In the genomic region with DNA sequence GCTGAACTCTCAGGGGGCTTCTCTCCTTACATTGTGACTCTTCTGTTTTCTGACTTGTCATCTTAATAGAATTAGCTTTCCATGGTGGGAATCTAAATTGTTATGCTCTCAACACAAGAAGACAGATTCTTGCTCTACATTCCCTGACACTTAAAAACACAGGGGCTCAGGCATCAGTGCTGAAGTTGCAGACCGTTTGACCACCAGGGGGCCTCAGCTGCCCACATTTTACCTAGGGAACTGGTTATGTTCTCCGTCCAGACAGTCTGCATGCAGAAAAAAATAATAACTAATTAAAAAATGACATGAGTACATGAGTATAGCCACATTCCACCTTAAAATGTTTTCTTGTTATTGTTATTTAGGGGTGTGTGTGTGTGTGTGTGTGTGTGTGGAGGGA, we compare ENCODE assay signal across 9 mouse cellular contexts. TPM values are rescaled to one million over a fixed set of nuclear protein-coding genes. Genes with fewer than 3 reads are reported as not detected.
DNase-seq lines count a peak whose midpoint lies in the region; ATAC-seq and TF ChIP-seq lines count a peak whose summit lies in the region.
"Had no signal": no experiment of that assay in that cellular context is flagged by ENCODE, and none has a peak within 500 bp of the region (broad histone marks: within the 10 kb centered on the region; RNA-seq: fewer than 3 reads in every experiment).

No protein-coding gene starts in this region.

- no peak overlapping the region for H3K9ac ChIP-seq in forebrain, embryonic 11.5 days (ENCODE audit: low read length)
- no peak overlapping the region for H3K9ac ChIP-seq in forebrain, embryonic 13.5 days

- no peak for ATAC-seq in forebrain, embryonic 11.5 days (replicated peaks; ENCODE audit: low FRiP score)
- ATAC-seq in forebrain, embryonic 13.5 days: no peak
- ATAC-seq in megakaryocyte, adult 5-6 weeks (ENCODE audit: poor library complexity, severe bottlenecking): peak; percentile 62; the same call in 1 of the 2 replicates

- H3K36me3 ChIP-seq in forebrain, embryonic 11.5 days (ENCODE audit: control insufficient read depth, insufficient read depth, low read length): peaks cover 16% of the 10 kb centered on the region
- H3K36me3 ChIP-seq in forebrain, embryonic 13.5 days (ENCODE audit: poor library complexity, severe bottlenecking): peaks cover 86% of the 10 kb centered on the region

- no peak overlapping the region for H3K4me2 ChIP-seq in forebrain, embryonic 11.5 days (ENCODE audit: low read depth, low read length, severe bottlenecking)
- no peak overlapping the region for H3K4me2 ChIP-seq in forebrain, embryonic 13.5 days

- WGBS in forebrain, embryonic 11.5 days: 23% methylated on average over 2 of the region's 2 CpGs
- WGBS in forebrain, embryonic 13.5 days: 15% methylated on average over 2 of the region's 2 CpGs

- H3K4me3 ChIP-seq in forebrain, embryonic 11.5 days (ENCODE audit: low read depth, low read length): no peak overlapping the region
- no peak overlapping the region for H3K4me3 ChIP-seq in forebrain, embryonic 13.5 days
- no peak overlapping the region for H3K4me3 ChIP-seq in gastrocnemius, adult 2 months

- peak; percentile 86 for DNase-seq in forebrain, embryonic 11.5 days (ENCODE audit: low spot score)
- peak; percentile 56 for DNase-seq in ES-CJ7 (ENCODE audit: low read depth, low spot score)
- peak; percentile 35 for DNase-seq in cerebellum, adult 11-12 months
- peak; percentile 78 for DNase-seq in gastrocnemius, adult 2 months
- peak; percentile 39 for DNase-seq in layer of hippocampus, adult 9-11 months
- peak; percentile 65 to 85 for DNase-seq in spleen, postnatal 4 days (ENCODE audit: low spot score in 2 of 2)

- H3K27ac ChIP-seq in forebrain, embryonic 11.5 days (ENCODE audit: low read depth, low read length): no peak overlapping the region
- H3K27ac ChIP-seq in forebrain, embryonic 13.5 days: no peak overlapping the region
- H3K27ac ChIP-seq in gastrocnemius, adult 2 months: no peak overlapping the region

- no peaks in the 10 kb centered on the region for H3K27me3 ChIP-seq in forebrain, embryonic 11.5 days (ENCODE audit: control insufficient read depth, insufficient read depth, low read length)
- no peaks in the 10 kb centered on the region for H3K27me3 ChIP-seq in forebrain, embryonic 13.5 days

- no peaks in the 10 kb centered on the region for H3K9me3 ChIP-seq in forebrain, embryonic 11.5 days (ENCODE audit: control insufficient read depth, low read length)
- no peaks in the 10 kb centered on the region for H3K9me3 ChIP-seq in forebrain, embryonic 13.5 days (replicated peaks)

- peak; percentile 89; the same call in 1 of the 2 replicates for TF ChIP-seq CTCF in gastrocnemius, adult 2 months (IDR thresholded peaks at IDR 0.05)

- H3K4me1 ChIP-seq in forebrain, embryonic 11.5 days (replicated peaks; ENCODE audit: control insufficient read depth, insufficient read depth, low read length): no peaks in the 10 kb centered on the region
- peaks cover 33% of the 10 kb centered on the region for H3K4me1 ChIP-seq in forebrain, embryonic 13.5 days

- intact Hi-C loops in gastrocnemius, adult 2 months (cut with DNase I): loop anchor here (5.0 kb wide), 1 partner anchor 280 kb away; the partner anchor contains the start of gene Blcap

RNA-seq across cellular contexts. Expression of gene Mroh8, which starts 12.7 kb away (rescaled TPM):
- polyA plus RNA-seq in forebrain, embryonic 11.5 days (2014; fragmentation: Nextera tagmentation; extraction: Ambion mirVana): 0.48 and 1.1 TPM in 2 replicates
- polyA plus RNA-seq in forebrain, embryonic 13.5 days (2015; fragmentation: Nextera tagmentation; extraction: Ambion mirVana): 0.64 and 0.72 TPM in 2 replicates
- total RNA-seq in gastrocnemius, adult 2 months (2021): 1 to 10 TPM in 1 of 2 experiments, under 1 TPM in 1; 0.46 to 1.1 TPM
- total RNA-seq in megakaryocyte, adult 5-6 weeks (2015): 0.18 and 0.75 TPM in 2 replicates
- total RNA-seq in megakaryocyte, adult 5-6 weeks (2017): 0.11 and 0.33 TPM in 2 replicates

RNA-seq across cellular contexts. Expression of gene Rpn2, which starts 13.3 kb away (rescaled TPM):
- 272 and 277 TPM in 2 replicates for polyA plus RNA-seq in forebrain, embryonic 11.5 days (2014; fragmentation: Nextera tagmentation; extraction: Ambion mirVana)
- polyA plus RNA-seq in forebrain, embryonic 13.5 days (2015; fragmentation: Nextera tagmentation; extraction: Ambion mirVana): 197 and 218 TPM in 2 replicates
- 10 to 100 TPM; 69.4 to 84.8 TPM for total RNA-seq in gastrocnemius, adult 2 months (2021)
- total RNA-seq in megakaryocyte, adult 5-6 weeks (2015): 196 and 210 TPM in 2 replicates
- 198 and 213 TPM in 2 replicates for total RNA-seq in megakaryocyte, adult 5-6 weeks (2017)

RNA-seq across cellular contexts. Expression of gene Ghrh, which starts 55.2 kb away (rescaled TPM):
- 0.83 and 1.5 TPM in 2 replicates for polyA plus RNA-seq in forebrain, embryonic 11.5 days (2014; fragmentation: Nextera tagmentation; extraction: Ambion mirVana)
- polyA plus RNA-seq in forebrain, embryonic 13.5 days (2015; fragmentation: Nextera tagmentation; extraction: Ambion mirVana): 2.5 TPM in 2 replicates
- total RNA-seq in gastrocnemius, adult 2 months (2021): not detected
- total RNA-seq in megakaryocyte, adult 5-6 weeks (2015): not detected in 2 replicates
- not detected in 2 replicates for total RNA-seq in megakaryocyte, adult 5-6 weeks (2017)
- polyA plus RNA-seq: liver, embryonic 16.5 days had no signal

Comparison
In these comparisons a context has a peak if more than half of its experiments do, and no peak if none do; other contexts are left out.
1. DNase-seq: peak in every context shown above with its lines; median percentile 86 in forebrain, embryonic 11.5 days; 78 in gastrocnemius, adult 2 months; 75 in spleen, postnatal 4 days; 56 in ES-CJ7; 39 in layer of hippocampus, adult 9-11 months; 35 in cerebellum, adult 11-12 months.